Mouse (Mus musculus) heart, adult 2 months (tissue): Measurements from ENCODE around the gene Heg1. TPM values are rescaled to one million over a fixed set of nuclear protein-coding genes. Genes with fewer than 3 reads are reported as not detected.

Experiments used
- DNase-seq, 2 experiments: peaks; one replicate each; pipeline ENCODE4 v3.0.0; 2021
- H3K27ac ChIP-seq: fragments of 200-600 bp; 2 replicates; pipeline ENCODE4 v1.8.1; 2022
- H3K27me3 ChIP-seq: fragments of 200-500 bp; 2 replicates; pipeline ENCODE4 v1.6.1; 2012; ENCODE audit warnings: mild to moderate bottlenecking, low read length, inconsistent platforms, mixed read lengths; ENCODE audit not compliant: control insufficient read depth, insufficient read depth
- H3K36me3 ChIP-seq: fragments of 200-500 bp; 2 replicates; pipeline ENCODE4 v1.6.1; 2012; ENCODE audit warnings: low read length, inconsistent platforms; ENCODE audit not compliant: control insufficient read depth, insufficient read depth
- H3K4me1 ChIP-seq: fragments of 200-500 bp; 2 replicates; pipeline ENCODE4 v1.6.1; 2011; ENCODE audit warnings: low read length; ENCODE audit not compliant: control insufficient read depth, insufficient read depth
- H3K4me3 ChIP-seq: fragments of 200-600 bp; 2 replicates; pipeline ENCODE4 v1.8.1; 2022
- H3K79me2 ChIP-seq: fragments of 200-500 bp; replicated peaks from 2 replicates; pipeline ENCODE4 v1.6.1; 2012; ENCODE audit warnings: mild to moderate bottlenecking, inconsistent platforms, low read length, moderate library complexity, mixed read lengths; ENCODE audit not compliant: control insufficient read depth, insufficient read depth
- H3K9ac ChIP-seq: fragments of 200-500 bp; 2 replicates; pipeline ENCODE4 v1.6.1; 2012; ENCODE audit warnings: low read depth, mild to moderate bottlenecking, control low read depth, inconsistent platforms, low read length, mixed read lengths
- CTCF ChIP-seq: fragments of 200-600 bp; IDR thresholded peaks from 2 replicates; pipeline ENCODE4 v1.8.1; 2022; ENCODE audit warnings: antibody characterized with exemption, mild to moderate bottlenecking, moderate library complexity
- EP300 ChIP-seq: fragments of 200-500 bp; IDR thresholded peaks from 2 replicates; pipeline ENCODE4 v1.6.1; 2011; ENCODE audit warnings: low read depth, low read length, control low read depth; ENCODE audit not compliant: insufficient read depth
- POLR2A ChIP-seq: fragments of 200-500 bp; IDR thresholded peaks from 2 replicates; pipeline ENCODE4 v1.6.1; 2011; ENCODE audit warnings: mild to moderate bottlenecking, low read depth, low read length, control low read depth; ENCODE audit not compliant: insufficient read depth
- WGBS: fragments of 180-500 bp; shearing (Covaris S2); methylation state at CpG from one replicate; pipeline ENCODE4 v1.1.7; 2018; 5-methylcytosine and 5-hydroxymethylcytosine counted together
- intact Hi-C: fragments of 180-260 bp; cut with DNase I; formaldehyde crosslinking; loops from one replicate; pipeline ENCODE4 v1.15.1; 2025
- polyA plus RNA-seq: library from polyadenylated mRNA; depleted of rRNA; stranded (reverse); fragments of >200 nt; gene quantifications from 2 replicates; pipeline ENCODE4 v1.2.3, GENCODE M21; 2012
- total RNA-seq, 2 experiments: library from RNA; stranded (reverse); gene quantifications; 2 replicates each; pipeline ENCODE4 v1.2.3; 2021

The Heg1 gene
- total and polyA plus RNA-seq, 3 experiments: 60.6 to 148 (median 126) TPM

DNA sequence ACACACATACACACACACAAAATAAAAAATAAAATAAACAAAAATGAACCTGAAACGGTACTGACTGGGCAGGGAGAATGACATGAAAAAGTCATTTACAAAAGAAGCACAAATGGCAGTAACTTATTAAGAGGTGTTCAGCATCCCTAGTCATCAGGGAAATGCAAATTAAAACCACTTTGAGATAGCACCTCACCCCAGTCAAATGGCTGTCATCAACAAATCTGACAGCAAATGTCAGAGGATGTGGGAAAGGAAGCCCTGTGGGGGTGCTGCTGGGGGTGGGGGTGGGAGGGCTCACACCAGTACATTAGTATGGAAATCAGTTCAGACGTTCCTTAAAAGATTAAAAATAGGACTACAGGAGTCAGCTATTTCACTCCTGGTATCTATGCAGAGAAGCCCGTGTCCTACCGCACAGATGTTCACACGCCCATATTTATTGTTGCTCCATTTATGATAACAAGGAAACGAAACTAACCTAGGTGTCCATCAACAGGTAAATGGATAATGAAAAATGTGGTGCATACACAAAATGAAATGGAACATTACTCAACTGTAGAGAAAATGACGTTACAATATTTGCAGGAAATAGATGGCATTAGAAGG lies 63.3 kb downstream of the Heg1 start:
- no peak for DNase-seq
- H3K4me1 ChIP-seq: no peaks in the 10 kb centered on the region; the same call in 1 of the 2 replicates
- intact Hi-C loops: loop anchor here (5.0 to 10.0 kb wide), 2 partner anchors 50 to 413 kb away; no protein-coding TSS in a partner anchor
- H3K9ac ChIP-seq: no peak overlapping the region
- 61% methylated on average over 7 of the region's 7 CpGs for WGBS
- H3K79me2 ChIP-seq: 0 out of 2 replicates have a peak, but pooled peaks cover 1% of the 10 kb centered on the region
- no peak overlapping the region for H3K4me3 ChIP-seq
- H3K27me3 ChIP-seq: no peaks in the 10 kb centered on the region
- TF ChIP-seq EP300 (no peak), POLR2A (no peak), CTCF (no peak)
- no peak overlapping the region for H3K27ac ChIP-seq
- H3K36me3 ChIP-seq: peaks cover 24% of the 10 kb centered on the region

DNA sequence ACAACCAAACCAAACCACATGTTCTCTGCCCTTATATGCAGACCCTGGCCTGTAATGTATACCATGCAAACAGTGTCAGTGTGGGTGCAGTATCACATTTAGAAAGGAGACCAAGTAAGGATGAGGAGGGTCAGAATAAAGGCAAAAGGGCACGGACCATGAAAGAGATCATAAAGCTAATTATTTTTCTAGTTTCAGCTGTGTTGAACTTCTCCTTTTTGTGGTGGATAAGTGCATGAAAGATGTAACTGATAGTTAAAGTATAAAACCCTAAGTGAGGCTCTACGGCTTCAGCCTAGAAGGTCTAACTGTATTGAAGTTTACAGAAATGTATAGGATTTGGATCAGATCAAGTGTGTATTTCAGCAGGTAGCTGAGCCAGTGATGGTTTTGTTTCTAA lies 63.8 kb downstream of the Heg1 start:
- 92% methylated on average over 2 of the region's 2 CpGs for WGBS
- TF ChIP-seq EP300 (no peak), CTCF (no peak), POLR2A (no peak)
- peaks cover 24% of the 10 kb centered on the region for H3K36me3 ChIP-seq

DNA sequence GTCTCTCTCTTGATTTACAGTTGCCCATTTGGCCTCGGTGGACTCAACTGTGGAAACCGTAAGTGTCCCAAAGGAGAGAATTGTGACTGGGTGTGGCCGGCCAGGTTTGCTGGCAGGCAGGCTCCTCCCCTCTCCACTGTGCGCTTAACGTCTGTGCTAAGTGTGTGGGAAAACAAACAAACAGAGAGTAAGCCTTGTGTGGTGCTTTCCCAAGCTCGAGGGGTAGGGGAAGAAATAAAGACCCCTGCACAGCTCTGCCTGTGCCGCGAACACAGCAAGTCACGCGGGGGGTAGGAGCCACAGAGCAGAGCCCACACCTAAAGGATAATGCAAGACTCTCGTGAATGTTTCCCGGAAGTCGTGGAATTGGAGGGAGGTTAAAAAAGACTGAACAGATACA lies 67.0 kb downstream of the Heg1 start:
- Histone ChIP-seq H3K4me1 (peaks cover 2% of the 10 kb centered on the region; the same call in 1 of the 2 replicates), H3K27ac (no peak overlapping the region), H3K27me3 (no peaks in the 10 kb centered on the region), H3K79me2 (no peaks in the 10 kb centered on the region), H3K9ac (no peak overlapping the region), H3K4me3 (no peak overlapping the region), H3K36me3 (peaks cover 19% of the 10 kb centered on the region)
- no peak for TF ChIP-seq POLR2A
- TF ChIP-seq EP300: no peak
- TF ChIP-seq CTCF: no peak
- intact Hi-C loops: no loop called here
- 62% methylated on average over 13 of the region's 13 CpGs for WGBS
- DNase-seq: no peak

More for the DNA sequence above, 63.8 kb downstream of the Heg1 start:
- Histone ChIP-seq H3K79me2 (0 out of 2 replicates have a peak, but pooled peaks cover 1% of the 10 kb centered on the region), H3K27ac (no peak overlapping the region), H3K4me1 (peaks cover under 1% of the 10 kb centered on the region; the same call in 1 of the 2 replicates), H3K27me3 (no peaks in the 10 kb centered on the region), H3K9ac (no peak overlapping the region), H3K4me3 (no peak overlapping the region)
- intact Hi-C loops: loop anchor here (5.0 to 10.0 kb wide), 2 partner anchors 49 to 413 kb away; no protein-coding TSS in a partner anchor
- no peak for DNase-seq

DNA sequence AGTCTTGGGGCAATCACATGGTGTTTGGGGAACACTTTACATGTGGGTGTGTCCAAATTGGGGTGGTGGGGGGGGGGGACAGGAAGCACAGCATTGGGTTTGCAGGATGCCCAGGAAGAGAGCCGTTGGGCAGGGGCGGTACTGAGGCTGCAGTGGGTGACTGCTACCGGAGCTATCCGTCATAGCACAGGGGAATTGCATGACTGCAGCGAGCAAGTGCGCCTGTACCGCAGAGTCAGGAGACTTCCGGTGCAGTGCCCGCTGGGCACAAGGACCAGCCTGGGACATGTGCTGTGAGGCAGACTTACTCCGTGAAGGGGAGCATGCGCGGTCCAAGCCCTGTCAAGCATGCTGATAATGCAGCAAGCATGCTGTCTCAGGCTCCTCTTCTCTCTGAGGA lies 67.4 kb downstream of the Heg1 start:
- peaks cover 2% of the 10 kb centered on the region; the same call in 1 of the 2 replicates for H3K4me1 ChIP-seq
- TF ChIP-seq CTCF (no peak), POLR2A (no peak), EP300 (no peak)
- peak in 1 of 2 experiments; percentile 59 for DNase-seq
- no peak overlapping the region for H3K27ac ChIP-seq
- no peak overlapping the region for H3K4me3 ChIP-seq
- 73% methylated on average over 12 of the region's 12 CpGs for WGBS
- H3K9ac ChIP-seq: no peak overlapping the region
- H3K36me3 ChIP-seq: peaks cover 20% of the 10 kb centered on the region
- H3K79me2 ChIP-seq: no peaks in the 10 kb centered on the region
- intact Hi-C loops: no loop called here
- no peaks in the 10 kb centered on the region for H3K27me3 ChIP-seq

DNA sequence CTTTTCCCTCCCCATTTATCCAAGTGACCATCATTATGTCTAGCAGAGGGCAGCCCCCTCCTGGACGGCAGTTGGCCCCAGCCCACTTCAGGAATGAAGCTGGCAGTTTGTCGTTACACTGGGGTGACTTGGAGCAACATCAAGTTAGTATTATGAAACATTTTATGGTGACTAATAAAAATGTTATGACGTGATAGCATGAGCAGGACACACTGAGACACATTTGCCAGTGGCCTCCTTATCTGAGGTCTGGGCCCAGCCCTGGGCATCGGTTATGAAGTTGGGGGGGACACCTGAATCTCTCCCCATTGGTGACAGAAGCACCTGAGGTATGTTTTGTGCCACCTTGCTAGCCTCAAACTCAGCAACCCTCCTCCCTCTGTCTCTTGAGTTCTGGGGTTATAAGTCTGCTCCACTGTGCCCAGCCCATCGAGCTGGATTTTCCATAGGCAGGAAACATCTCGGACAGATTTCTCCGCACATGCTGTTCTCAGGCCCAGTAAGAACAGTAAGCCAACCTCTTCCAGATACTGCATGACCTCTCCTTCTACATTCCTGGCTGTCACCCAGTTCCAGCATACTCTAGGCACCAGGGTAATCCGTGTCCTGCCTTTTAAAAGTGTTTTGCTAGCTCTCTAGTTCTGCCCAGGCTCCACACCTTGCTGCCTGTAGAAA lies 68.9 kb downstream of the Heg1 start:
- no peak overlapping the region for H3K4me3 ChIP-seq

More for the DNA sequence above, 68.9 kb downstream of the Heg1 start:
- no peaks in the 10 kb centered on the region for H3K27me3 ChIP-seq
- no peaks in the 10 kb centered on the region for H3K79me2 ChIP-seq
- TF ChIP-seq POLR2A: 0 out of 2 replicates have a peak, but pooled peaks have one; percentile 11
- TF ChIP-seq EP300: peak; percentile 83; the same call in 1 of the 2 replicates
- no peak for TF ChIP-seq CTCF
- WGBS: 39% methylated on average over 8 of the region's 8 CpGs
- H3K4me1 ChIP-seq: peaks cover 2% of the 10 kb centered on the region; the same call in 1 of the 2 replicates
- no peak overlapping the region for H3K9ac ChIP-seq
- intact Hi-C loops: no loop called here
- H3K27ac ChIP-seq: peak overlapping the region; percentile 52
- DNase-seq: peak in 1 of 2 experiments; percentile 64
- H3K36me3 ChIP-seq: peaks cover 20% of the 10 kb centered on the region
